Mouse (Mus musculus) left cerebral cortex, adult 2 months (tissue): ENCODE measurements around the gene Glrx5. TPM values are rescaled to one million over a fixed set of nuclear protein-coding genes. Genes with fewer than 3 reads are reported as not detected.

ENCODE experiments used
- DNase-seq, 2 experiments: peaks; one replicate each; pipeline ENCODE4 v3.0.0; 2021 to 2022; ENCODE audit warnings: low spot score in 2 of 2, mixed read lengths in 1 of 2; ENCODE audit errors: extremely low spot score in 1 of 2
- H3K27ac ChIP-seq: fragments of 200-600 bp; 2 replicates; pipeline ENCODE4 v1.8.1; 2022
- H3K4me3 ChIP-seq: fragments of 200-600 bp; 2 replicates; pipeline ENCODE4 v1.8.1; 2022
- CTCF ChIP-seq: fragments of 200-600 bp; IDR thresholded peaks from 2 replicates; pipeline ENCODE4 v1.8.1; 2022; ENCODE audit warnings: antibody characterized with exemption, mild to moderate bottlenecking, moderate library complexity
- intact Hi-C: fragments of 180-260 bp; cut with DNase I; formaldehyde crosslinking; loops from one replicate; pipeline ENCODE4 v1.15.1; 2025
- total RNA-seq, 2 experiments: library from RNA; stranded (reverse); gene quantifications; 2 replicates each; pipeline ENCODE4 v1.2.3; 2021

Gene Glrx5
- total RNA-seq, 2 experiments from 2014 or later, result 46.0 to 50.2 TPM

DNA sequence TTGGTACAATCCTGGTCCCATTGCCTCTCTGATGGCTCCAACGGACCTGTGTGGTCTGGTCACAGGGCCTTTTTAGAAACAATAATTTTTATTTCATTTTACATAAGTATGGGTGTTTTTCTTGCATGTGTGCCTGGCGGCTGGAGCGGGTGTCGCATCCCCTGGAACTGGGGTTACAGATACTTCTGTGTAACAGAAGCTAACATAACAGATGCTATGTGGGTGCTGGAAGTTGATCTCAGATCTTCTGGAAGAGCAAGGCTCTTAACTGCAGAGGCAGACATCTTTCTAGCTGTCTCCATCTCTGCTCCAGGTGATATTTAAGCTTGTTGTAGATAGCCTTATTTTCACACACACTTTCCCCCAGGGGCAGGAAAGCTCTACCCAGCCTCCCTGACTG lies 31.7 kb downstream of the Glrx5 start:
- DNase-seq, result no peak
- no peak overlapping the region for H3K27ac ChIP-seq
- no peak for TF ChIP-seq CTCF
- H3K4me3 ChIP-seq, result no peak overlapping the region
- intact Hi-C loops, result no loop called here

DNA sequence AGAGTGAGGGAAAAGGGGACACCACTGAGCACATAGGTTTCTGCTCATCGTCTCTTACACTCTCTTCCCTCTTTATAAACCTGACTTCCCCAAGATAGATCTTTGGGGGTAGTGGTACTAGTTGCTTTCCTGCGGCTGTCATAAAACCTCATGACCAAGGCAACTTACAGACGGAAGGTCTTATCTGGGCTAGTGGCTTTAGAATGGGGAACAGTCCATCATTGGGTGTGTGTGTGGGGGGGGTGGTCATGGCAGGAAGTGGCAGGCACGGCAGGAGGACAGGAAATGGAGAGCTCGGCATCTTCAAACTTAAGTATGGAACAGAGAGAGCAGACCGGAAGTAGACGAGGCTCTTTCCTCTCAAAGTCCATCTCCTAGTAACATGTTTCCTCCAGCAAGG lies 32.6 kb downstream of the Glrx5 start:
- Histone ChIP-seq H3K27ac (no peak overlapping the region), H3K4me3 (no peak overlapping the region)
- intact Hi-C loops, result no loop called here
- no peak for DNase-seq
- no peak for TF ChIP-seq CTCF

- no peak for DNase-seq
- H3K4me3 ChIP-seq, result no peak overlapping the region
- TF ChIP-seq CTCF, result no peak
- H3K27ac ChIP-seq, result no peak overlapping the region
- intact Hi-C loops, result no loop called here
These were observed 34.0 kb downstream of the Glrx5 start for GRCm38 (mm10) chr12:105066523-105066922.

GRCm38 (mm10) chr12:105068911-105069310 lies 36.4 kb downstream of the Glrx5 start:
- Histone ChIP-seq H3K4me3 (no peak overlapping the region), H3K27ac (no peak overlapping the region)
- intact Hi-C loops, result no loop called here
- no peak for TF ChIP-seq CTCF
- no peak for DNase-seq

- intact Hi-C loops, result loop anchor here (2.0 kb wide), 1 partner anchor 353 kb away; no protein-coding TSS in a partner anchor
- peak; percentile 37 to 46 for DNase-seq
These were observed 41.2 kb downstream of the Glrx5 start for GRCm38 (mm10) chr12:105073708-105074107.

DNA sequence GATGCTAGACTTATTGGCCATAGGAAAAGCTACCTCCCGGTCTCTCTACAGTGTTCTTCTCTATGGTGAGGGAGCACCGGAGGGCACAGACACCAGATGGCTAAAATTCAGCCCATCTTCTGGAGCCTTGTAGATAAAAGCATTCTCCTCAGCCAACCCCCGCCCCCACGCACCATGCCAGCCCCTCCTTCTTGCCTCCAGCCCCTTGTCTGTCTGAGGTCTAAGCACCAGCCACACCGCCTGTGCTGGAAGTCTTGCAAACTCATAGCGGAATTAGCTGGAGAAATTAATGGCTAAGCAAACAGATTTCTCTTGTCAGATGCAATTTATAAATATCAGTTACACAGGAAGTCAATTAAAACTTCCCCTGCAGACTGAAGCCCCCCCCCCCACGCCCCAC lies 43.0 kb downstream of the Glrx5 start:
- TF ChIP-seq CTCF, result no peak
- no peak for DNase-seq
- Histone ChIP-seq H3K4me3 (no peak overlapping the region), H3K27ac (no peak overlapping the region)
- intact Hi-C loops, result no loop called here

More at GRCm38 (mm10) chr12:105073708-105074107, 41.2 kb downstream of the Glrx5 start:
- H3K27ac ChIP-seq, result no peak overlapping the region
- TF ChIP-seq CTCF, result peak; percentile 99
- no peak overlapping the region for H3K4me3 ChIP-seq

DNA sequence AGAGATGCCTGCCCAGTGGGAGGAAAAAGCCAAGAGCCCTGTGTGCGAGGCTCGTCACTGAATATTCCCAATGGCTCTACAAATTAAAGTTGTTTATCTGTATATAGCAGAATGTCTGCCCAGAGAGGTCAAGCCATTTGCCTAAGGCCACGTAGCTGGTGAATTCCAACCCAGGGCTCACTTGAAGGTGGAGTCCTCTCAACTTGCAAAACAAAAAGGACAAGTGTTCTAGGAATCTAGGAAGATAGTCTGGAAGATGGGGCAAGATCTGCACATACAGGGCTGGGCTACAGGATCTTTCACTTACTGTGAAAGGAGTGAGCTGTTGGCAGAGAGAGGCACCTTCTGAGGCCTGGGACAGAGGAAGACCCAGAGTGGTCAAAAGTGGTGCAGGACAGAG lies 44.0 kb downstream of the Glrx5 start:
- Histone ChIP-seq H3K4me3 (no peak overlapping the region), H3K27ac (no peak overlapping the region)
- TF ChIP-seq CTCF, result no peak
- intact Hi-C loops, result no loop called here
- DNase-seq, result no peak

DNA sequence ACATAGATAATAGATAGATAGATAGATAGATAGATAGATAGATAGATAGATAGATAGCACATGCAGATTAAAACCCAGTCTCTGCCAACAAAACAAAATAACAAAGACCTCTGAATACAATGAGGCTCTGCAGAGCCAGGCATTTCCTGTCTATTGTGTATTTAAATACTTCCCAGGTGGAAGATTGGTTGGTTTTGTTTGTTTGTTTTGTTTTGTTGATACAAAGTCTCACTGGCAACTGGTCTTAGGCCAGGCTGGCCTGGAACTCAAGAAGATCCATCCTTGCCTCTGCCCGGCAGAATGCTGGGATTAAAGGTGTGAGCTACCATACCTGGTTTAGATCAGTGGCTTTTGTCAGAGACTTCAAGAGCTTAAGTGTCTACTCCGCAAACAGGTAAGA lies 44.7 kb downstream of the Glrx5 start:
- intact Hi-C loops, result no loop called here
- DNase-seq, result no peak
- no peak overlapping the region for H3K27ac ChIP-seq
- no peak overlapping the region for H3K4me3 ChIP-seq
- no peak for TF ChIP-seq CTCF

GRCm38 (mm10) chr12:105084171-105084570 lies 51.7 kb downstream of the Glrx5 start:
- intact Hi-C loops, result no loop called here
- H3K4me3 ChIP-seq, result no peak overlapping the region
- DNase-seq, result no peak
- H3K27ac ChIP-seq, result no peak overlapping the region
- no peak for TF ChIP-seq CTCF

GRCm38 (mm10) chr12:105084816-105085215 lies 52.3 kb downstream of the Glrx5 start:
- Histone ChIP-seq H3K27ac (no peak overlapping the region), H3K4me3 (no peak overlapping the region)
- intact Hi-C loops, result no loop called here
- no peak for DNase-seq
- TF ChIP-seq CTCF, result no peak

- no peak for TF ChIP-seq CTCF
- intact Hi-C loops, result no loop called here
- no peak overlapping the region for H3K27ac ChIP-seq
- DNase-seq, result no peak
- no peak overlapping the region for H3K4me3 ChIP-seq
These were observed 52.8 kb downstream of the Glrx5 start for GRCm38 (mm10) chr12:105085296-105085695.

GRCm38 (mm10) chr12:105086781-105087180 lies 54.3 kb downstream of the Glrx5 start:
- Histone ChIP-seq H3K27ac (no peak overlapping the region), H3K4me3 (no peak overlapping the region)
- TF ChIP-seq CTCF, result no peak
- intact Hi-C loops, result no loop called here
- DNase-seq, result no peak

- TF ChIP-seq CTCF, result no peak
- no peak for DNase-seq
- no peak overlapping the region for H3K27ac ChIP-seq
- no peak overlapping the region for H3K4me3 ChIP-seq
- intact Hi-C loops, result no loop called here
These were observed 54.9 kb downstream of the Glrx5 start for GRCm38 (mm10) chr12:105087353-105087752.

GRCm38 (mm10) chr12:105089231-105089630 lies 56.7 kb downstream of the Glrx5 start:
- no peak overlapping the region for H3K4me3 ChIP-seq
- DNase-seq, result no peak
- no peak overlapping the region for H3K27ac ChIP-seq
- TF ChIP-seq CTCF, result no peak
- intact Hi-C loops, result no loop called here
